Mouse (Mus musculus): ENCODE data around the gene Thoc3.

- TF ChIP-seq CTCF (IDR thresholded peaks at IDR 0.05; ENCODE audit: insufficient read depth, low read depth, low read length) (no peak), POLR2A (IDR thresholded peaks at IDR 0.05; ENCODE audit: insufficient read depth, low read depth, low read length) (no peak)
Measured at GRCm38 (mm10) chr13:54428771-54429170, 39.9 kb downstream of the Thoc3 start.

Measured in olfactory bulb, adult 2 months (tissue).